Mouse (Mus musculus): ENCODE measurements around the gene Lmo3. TPM values are rescaled to one million over a fixed set of nuclear protein-coding genes. Genes with fewer than 3 reads are reported as not detected.

Lmo3 gene
- polyA plus RNA-seq, 1 experiment from 2014 or later: 142 TPM

- Histone ChIP-seq H3K9ac (replicated peaks) (no peak overlapping the region), H3K9me3 (no peaks in the 10 kb centered on the region), H3K4me1 (replicated peaks) (no peaks in the 10 kb centered on the region), H3K27me3 (no peaks in the 10 kb centered on the region), H3K4me3 (replicated peaks) (no peak overlapping the region), H3K4me2 (replicated peaks) (no peak overlapping the region), H3K36me3 (no peaks in the 10 kb centered on the region), H3K27ac (no peak overlapping the region)
- ATAC-seq: no peak
- WGBS: 64% methylated on average over 1 of the region's 1 CpGs
These were observed 75.1 kb downstream of the Lmo3 start for GRCm38 (mm10) chr6:138506642-138507041.

GRCm38 (mm10) chr6:138503946-138504345, 77.8 kb downstream of the Lmo3 start:
- H3K27ac ChIP-seq: no peak overlapping the region
- H3K4me2 ChIP-seq (replicated peaks): no peak overlapping the region
- H3K27me3 ChIP-seq: no peaks in the 10 kb centered on the region
- WGBS: 98% methylated on average over 1 of the region's 1 CpGs
- H3K4me1 ChIP-seq (replicated peaks): no peaks in the 10 kb centered on the region
- no peak overlapping the region for H3K4me3 ChIP-seq (replicated peaks)
- H3K9me3 ChIP-seq: no peaks in the 10 kb centered on the region
- no peaks in the 10 kb centered on the region for H3K36me3 ChIP-seq
- no peak for ATAC-seq
- no peak overlapping the region for H3K9ac ChIP-seq (replicated peaks)

- H3K36me3 ChIP-seq: no peaks in the 10 kb centered on the region
- H3K9me3 ChIP-seq: no peaks in the 10 kb centered on the region
- ATAC-seq: no peak
- no peak overlapping the region for H3K9ac ChIP-seq (replicated peaks)
- H3K27me3 ChIP-seq: no peaks in the 10 kb centered on the region
- H3K4me1 ChIP-seq (replicated peaks): no peaks in the 10 kb centered on the region
- H3K27ac ChIP-seq: no peak overlapping the region
- no peak overlapping the region for H3K4me3 ChIP-seq (replicated peaks)
- 64% methylated on average over 3 of the region's 3 CpGs for WGBS
- H3K4me2 ChIP-seq (replicated peaks): no peak overlapping the region
These were observed 98.9 kb downstream of the Lmo3 start for GRCm38 (mm10) chr6:138482834-138483233.

- ATAC-seq: peak; percentile 68
These were observed 104.2 kb downstream of the Lmo3 start for GRCm38 (mm10) chr6:138477611-138478010.

GRCm38 (mm10) chr6:138469204-138469603, 112.6 kb downstream of the Lmo3 start:
- H3K4me2 ChIP-seq (replicated peaks): no peak overlapping the region
- WGBS: 83% methylated on average over 4 of the region's 4 CpGs
- H3K4me3 ChIP-seq (replicated peaks): no peak overlapping the region

More at GRCm38 (mm10) chr6:138477611-138478010, 104.2 kb downstream of the Lmo3 start:
- H3K4me3 ChIP-seq (replicated peaks): no peak overlapping the region
- no peaks in the 10 kb centered on the region for H3K36me3 ChIP-seq
- no peaks in the 10 kb centered on the region for H3K4me1 ChIP-seq (replicated peaks)
- H3K9ac ChIP-seq (replicated peaks): no peak overlapping the region
- no peak overlapping the region for H3K4me2 ChIP-seq (replicated peaks)
- H3K27me3 ChIP-seq: no peaks in the 10 kb centered on the region
- WGBS: 20% methylated on average over 5 of the region's 5 CpGs
- H3K9me3 ChIP-seq: no peaks in the 10 kb centered on the region
- H3K27ac ChIP-seq: no peak overlapping the region

GRCm38 (mm10) chr6:138444515-138445048, 137.2 kb downstream of the Lmo3 start:
- H3K27me3 ChIP-seq: no peaks in the 10 kb centered on the region
- 0 out of 2 replicates have a peak, but pooled peaks cover 2% of the 10 kb centered on the region for H3K4me1 ChIP-seq (replicated peaks)
- 22% methylated on average over 3 of the region's 3 CpGs for WGBS
- H3K4me3 ChIP-seq (replicated peaks): no peak overlapping the region
- no peak overlapping the region for H3K4me2 ChIP-seq (replicated peaks)
- H3K27ac ChIP-seq: no peak overlapping the region
- H3K9ac ChIP-seq (replicated peaks): no peak overlapping the region
- no peaks in the 10 kb centered on the region for H3K36me3 ChIP-seq
- H3K9me3 ChIP-seq: no peaks in the 10 kb centered on the region
- ATAC-seq: no peak

More at GRCm38 (mm10) chr6:138469204-138469603, 112.6 kb downstream of the Lmo3 start:
- no peaks in the 10 kb centered on the region for H3K4me1 ChIP-seq (replicated peaks)
- no peaks in the 10 kb centered on the region for H3K9me3 ChIP-seq
- no peaks in the 10 kb centered on the region for H3K27me3 ChIP-seq
- no peak for ATAC-seq
- H3K27ac ChIP-seq: no peak overlapping the region
- no peaks in the 10 kb centered on the region for H3K36me3 ChIP-seq
- no peak overlapping the region for H3K9ac ChIP-seq (replicated peaks)

GRCm38 (mm10) chr6:138437351-138437750, 144.4 kb downstream of the Lmo3 start:
- no peak for ATAC-seq

GRCm38 (mm10) chr6:138436813-138437212, 145.0 kb downstream of the Lmo3 start:
- Histone ChIP-seq H3K4me2 (replicated peaks) (no peak overlapping the region), H3K4me3 (replicated peaks) (no peak overlapping the region), H3K36me3 (no peaks in the 10 kb centered on the region), H3K27me3 (no peaks in the 10 kb centered on the region), H3K9me3 (no peaks in the 10 kb centered on the region), H3K4me1 (replicated peaks) (no peaks in the 10 kb centered on the region), H3K27ac (no peak overlapping the region), H3K9ac (replicated peaks) (no peak overlapping the region)
- ATAC-seq: no peak
- 69% methylated on average over 3 of the region's 3 CpGs for WGBS

More at GRCm38 (mm10) chr6:138437351-138437750, 144.4 kb downstream of the Lmo3 start:
- no peaks in the 10 kb centered on the region for H3K4me1 ChIP-seq (replicated peaks)
- no peaks in the 10 kb centered on the region for H3K36me3 ChIP-seq
- no peak overlapping the region for H3K27ac ChIP-seq
- H3K4me3 ChIP-seq (replicated peaks): no peak overlapping the region
- H3K27me3 ChIP-seq: no peaks in the 10 kb centered on the region
- H3K9me3 ChIP-seq: no peaks in the 10 kb centered on the region
- no peak overlapping the region for H3K9ac ChIP-seq (replicated peaks)
- 85% methylated on average over 3 of the region's 3 CpGs for WGBS
- H3K4me2 ChIP-seq (replicated peaks): no peak overlapping the region

- 23% methylated on average over 6 of the region's 6 CpGs for WGBS
These were observed 154.4 kb downstream of the Lmo3 start for GRCm38 (mm10) chr6:138427394-138427793.

GRCm38 (mm10) chr6:138426894-138427293, 154.9 kb downstream of the Lmo3 start:
- Histone ChIP-seq H3K27me3 (no peaks in the 10 kb centered on the region), H3K27ac (peak overlapping the region; percentile 76), H3K9me3 (no peaks in the 10 kb centered on the region), H3K4me3 (replicated peaks) (peak overlapping the region; percentile 60), H3K9ac (replicated peaks) (no peak overlapping the region), H3K4me2 (replicated peaks) (peak overlapping the region; percentile 42), H3K4me1 (replicated peaks) (peaks cover 46% of the 10 kb centered on the region), H3K36me3 (no peaks in the 10 kb centered on the region)
- 28% methylated on average over 3 of the region's 3 CpGs for WGBS
- peak; percentile 68 for ATAC-seq

More at GRCm38 (mm10) chr6:138427394-138427793, 154.4 kb downstream of the Lmo3 start:
- H3K9ac ChIP-seq (replicated peaks): no peak overlapping the region
- peak overlapping the region; percentile 76; the same call in 1 of the 2 replicates for H3K27ac ChIP-seq
- no peak overlapping the region for H3K4me2 ChIP-seq (replicated peaks)
- H3K27me3 ChIP-seq: no peaks in the 10 kb centered on the region
- peak; percentile 57 for ATAC-seq
- H3K9me3 ChIP-seq: no peaks in the 10 kb centered on the region
- H3K36me3 ChIP-seq: no peaks in the 10 kb centered on the region
- H3K4me3 ChIP-seq (replicated peaks): no peak overlapping the region
- peaks cover 42% of the 10 kb centered on the region for H3K4me1 ChIP-seq (replicated peaks)

- Histone ChIP-seq H3K9ac (replicated peaks) (peak overlapping the region; percentile 34), H3K36me3 (no peaks in the 10 kb centered on the region), H3K9me3 (no peaks in the 10 kb centered on the region), H3K27ac (peak overlapping the region; percentile 60), H3K27me3 (no peaks in the 10 kb centered on the region), H3K4me2 (replicated peaks) (peak overlapping the region; percentile 42), H3K4me3 (replicated peaks) (peak overlapping the region; percentile 60), H3K4me1 (replicated peaks) (peaks cover 65% of the 10 kb centered on the region)
- ATAC-seq: 0 out of 2 replicates have a peak, but pooled peaks have one; percentile 6
- WGBS: 56% methylated on average over 9 of the region's 9 CpGs
These were observed 157.1 kb downstream of the Lmo3 start for GRCm38 (mm10) chr6:138424514-138425225.

- no peaks in the 10 kb centered on the region for H3K36me3 ChIP-seq
- H3K4me1 ChIP-seq (replicated peaks): peaks cover 73% of the 10 kb centered on the region
- peak overlapping the region; percentile 74 for H3K4me2 ChIP-seq (replicated peaks)
These were observed 159.0 kb downstream of the Lmo3 start for GRCm38 (mm10) chr6:138422671-138423321.

More at GRCm38 (mm10) chr6:138422671-138423321, 159.0 kb downstream of the Lmo3 start:
- Histone ChIP-seq H3K27me3 (no peaks in the 10 kb centered on the region), H3K4me3 (replicated peaks) (peak overlapping the region; percentile 60), H3K9me3 (no peaks in the 10 kb centered on the region), H3K27ac (peak overlapping the region; percentile 91), H3K9ac (replicated peaks) (peak overlapping the region; percentile 78)
- peak; percentile 41 for ATAC-seq
- WGBS: under 1% methylated on average over 16 of the region's 16 CpGs
